Mouse (Mus musculus): ENCODE results near the gene Vmn1r45. TPM values are rescaled to one million over a fixed set of nuclear protein-coding genes. Genes with fewer than 3 reads are reported as not detected.

Gene Vmn1r45
- polyA plus RNA-seq, 1 experiment = not detected

DNA sequence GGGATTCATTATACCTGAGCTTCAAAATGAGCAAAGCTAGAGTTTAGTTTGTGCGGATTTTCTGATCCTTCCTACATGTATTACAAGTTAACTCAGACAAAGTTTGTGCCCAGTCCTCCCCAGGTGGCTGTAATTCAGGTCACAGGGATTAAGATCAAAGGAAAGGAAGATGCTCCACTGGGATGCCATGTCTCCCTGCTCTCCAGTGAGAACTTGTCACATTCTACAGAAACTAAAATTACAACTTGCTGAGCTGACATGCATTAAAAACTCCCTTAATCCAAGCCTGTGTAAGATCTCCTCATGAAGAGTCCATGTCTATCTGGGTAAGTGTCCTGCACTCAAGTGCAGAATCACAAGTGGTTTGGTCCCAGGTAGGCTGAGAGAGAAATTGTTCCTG lies 57.0 kb downstream of the Vmn1r45 start, which contains the start of gene Vmn1r44:
TSS of gene Vmn1r44 (plus strand) at position 301 of the 400 bp plus-strand sequence.
- no peak within 1 kb of the TSS for H3K27ac ChIP-seq (ENCODE audit: control insufficient read depth, insufficient read depth, low read length)
- H3K27me3 ChIP-seq (ENCODE audit: control insufficient read depth, insufficient read depth, low read length) = no peaks in the 10 kb centered on the region
- no peaks in the 10 kb centered on the region for H3K4me1 ChIP-seq (replicated peaks; ENCODE audit: control insufficient read depth, insufficient read depth, low read length)
- 100% methylated on average over 1 of the region's 1 CpGs for WGBS
- H3K36me3 ChIP-seq (ENCODE audit: control insufficient read depth, insufficient read depth, low read length) = no peaks in the 10 kb centered on the region
- no peak within 1 kb of the TSS for H3K4me3 ChIP-seq (ENCODE audit: control insufficient read depth, insufficient read depth, low read length)
- TF ChIP-seq POLR2A (IDR thresholded peaks at IDR 0.05; ENCODE audit: control insufficient read depth, extremely low read depth, insufficient read depth, low read length, poor library complexity) (no peak), CTCF (IDR thresholded peaks at IDR 0.05; ENCODE audit: borderline replicate concordance, control insufficient read depth, extremely low read depth, insufficient read depth, low read length, poor library complexity) (no peak)
- no peak for DNase-seq

Other genes starting within 250 kb of the Vmn1r45 start
- gene Vmn1r40, start 233.1 kb downstream of the Vmn1r45 start, polyA plus RNA-seq (2012; rRNA removed) = not detected in 2 replicates
- gene Vmn1r41, start 199.8 kb downstream of the Vmn1r45 start, polyA plus RNA-seq (2012; rRNA removed) = not detected in 2 replicates
- not detected in 2 replicates for gene Vmn1r42, start 64.2 kb downstream of the Vmn1r45 start, polyA plus RNA-seq (2012; rRNA removed)
- gene Vmn1r43, start 64.2 kb downstream of the Vmn1r45 start, polyA plus RNA-seq (2012; rRNA removed) = not detected in 2 replicates
- not detected in 2 replicates for gene Vmn1r44, start 56.9 kb downstream of the Vmn1r45 start, polyA plus RNA-seq (2012; rRNA removed)
- gene Vmn1r46, start 28.7 kb upstream of the Vmn1r45 start, polyA plus RNA-seq (2012; rRNA removed) = not detected in 2 replicates
- gene Vmn1r47, start 75.5 kb upstream of the Vmn1r45 start, polyA plus RNA-seq (2012; rRNA removed) = not detected in 2 replicates
- gene Vmn1r48, start 96.2 kb upstream of the Vmn1r45 start, polyA plus RNA-seq (2012; rRNA removed) = not detected in 2 replicates
- not detected in 2 replicates for gene Vmn1r49, start 137.9 kb upstream of the Vmn1r45 start, polyA plus RNA-seq (2012; rRNA removed)
- not detected in 2 replicates for gene Vmn1r50, start 160.8 kb upstream of the Vmn1r45 start, polyA plus RNA-seq (2012; rRNA removed)
- not detected in 2 replicates for gene Vmn1r51, start 182.0 kb upstream of the Vmn1r45 start, polyA plus RNA-seq (2012; rRNA removed)
- not detected in 2 replicates for gene Vmn1r52, start 234.2 kb upstream of the Vmn1r45 start, polyA plus RNA-seq (2012; rRNA removed)